Mouse (Mus musculus) stomach, embryonic 14.5 days (tissue): Measurements from ENCODE around the gene Tmem129. TPM values are rescaled to one million over a fixed set of nuclear protein-coding genes. Genes with fewer than 3 reads are reported as not detected.
A peak's percentile ranks its signal among the peaks of the same experiment; 100 is the strongest.

Experiments used
- ATAC-seq: fragments of 200-750 bp; cut with Nextera tagmentation; 2 replicates; pipeline ENCODE4 v1.8.0; 2017; ENCODE audit warnings: low read depth, moderate TSS enrichment; ENCODE audit not compliant: insufficient number of reproducible peaks, insufficient read depth, low FRiP score
- H3K27ac ChIP-seq: fragments of 300-500 bp; sonication (generic); 2 replicates; pipeline ENCODE4 v1.5.1; 2014; ENCODE audit warnings: mild to moderate bottlenecking, low read length, moderate library complexity, mixed read lengths
- H3K27me3 ChIP-seq: fragments of 300-500 bp; sonication (generic); 2 replicates; pipeline ENCODE4 v1.6.1; 2014; ENCODE audit warnings: low read length, control low read depth, mixed read lengths; ENCODE audit not compliant: control insufficient read depth, insufficient read depth
- H3K36me3 ChIP-seq: fragments of 300-500 bp; sonication (generic); 2 replicates; pipeline ENCODE4 v1.6.1; 2014; ENCODE audit warnings: mild to moderate bottlenecking, control low read depth, low read length, moderate library complexity, mixed read lengths; ENCODE audit not compliant: control insufficient read depth, insufficient read depth
- H3K4me1 ChIP-seq: fragments of 300-500 bp; sonication (generic); 2 replicates; pipeline ENCODE4 v1.6.1; 2014; ENCODE audit warnings: low read length, control low read depth, mixed read lengths; ENCODE audit not compliant: control insufficient read depth, insufficient read depth
- H3K4me2 ChIP-seq: fragments of 300-500 bp; sonication (generic); replicated peaks from 2 replicates; pipeline ENCODE4 v1.6.1; 2014; ENCODE audit warnings: low read depth, low read length, control low read depth
- H3K4me3 ChIP-seq: fragments of 300-500 bp; sonication (generic); 2 replicates; pipeline ENCODE4 v1.5.1; 2014; ENCODE audit warnings: low read depth, low read length, control low read depth
- H3K9ac ChIP-seq: fragments of 300-500 bp; sonication (generic); replicated peaks from 2 replicates; pipeline ENCODE4 v1.6.1; 2014; ENCODE audit warnings: low read depth, mild to moderate bottlenecking, control low read depth, low read length, moderate library complexity, mixed read lengths
- H3K9me3 ChIP-seq: fragments of 300-500 bp; sonication (generic); 2 replicates; pipeline ENCODE4 v1.6.1; 2016; ENCODE audit warnings: low read depth, low read length, control low read depth; ENCODE audit not compliant: control insufficient read depth
- WGBS: fragments of 180-500 bp; shearing (Covaris S2); extraction: QIAGEN DNeasy Blood & Tissue Kit; methylation state at CpG from one replicate; pipeline ENCODE4 v1.1.7; 2014; 5-methylcytosine and 5-hydroxymethylcytosine counted together
- polyA plus RNA-seq: library from polyadenylated mRNA; unstranded; fragments of >200 nt; fragmentation: Nextera tagmentation; extraction: Ambion mirVana; gene quantifications from 2 replicates; pipeline ENCODE4 v1.2.1, GENCODE M21; 2014

The Tmem129 gene
- polyA plus RNA-seq, 1 experiment from 2014 or later: 39.8 TPM

- Histone ChIP-seq H3K9ac (no peak overlapping the region), H3K4me3 (no peak overlapping the region), H3K27me3 (no peaks in the 10 kb centered on the region), H3K4me2 (no peak overlapping the region), H3K9me3 (no peaks in the 10 kb centered on the region), H3K4me1 (peaks cover 42% of the 10 kb centered on the region), H3K27ac (no peak overlapping the region), H3K36me3 (no peaks in the 10 kb centered on the region)
- ATAC-seq: no peak
- WGBS: 88% methylated on average over 5 of the region's 5 CpGs
Observed at GRCm38 (mm10) chr5:33698669-33699068, 40.5 kb upstream of the Tmem129 start.

- H3K27me3 ChIP-seq: no peaks in the 10 kb centered on the region
- H3K9ac ChIP-seq: no peak overlapping the region
- WGBS: 31% methylated on average over 13 of the region's 13 CpGs
- H3K36me3 ChIP-seq: no peaks in the 10 kb centered on the region
- H3K4me1 ChIP-seq: peaks cover 45% of the 10 kb centered on the region
- H3K9me3 ChIP-seq: no peaks in the 10 kb centered on the region
- H3K4me3 ChIP-seq: no peak overlapping the region
- 0 out of 2 replicates have a peak overlapping the region, but pooled peaks have one; percentile 10 for H3K4me2 ChIP-seq
- H3K27ac ChIP-seq: peak overlapping the region; percentile 95; the same call in 1 of the 2 replicates
- ATAC-seq: no peak
Observed at GRCm38 (mm10) chr5:33697947-33698512, 39.8 kb upstream of the Tmem129 start.

- H3K4me1 ChIP-seq: peaks cover 50% of the 10 kb centered on the region
- peak overlapping the region; percentile 95 for H3K27ac ChIP-seq
- no peak overlapping the region for H3K9ac ChIP-seq
- WGBS: 89% methylated on average over 1 of the region's 1 CpGs
- H3K4me2 ChIP-seq: 0 out of 2 replicates have a peak overlapping the region, but pooled peaks have one; percentile 10
- no peak overlapping the region for H3K4me3 ChIP-seq
- no peaks in the 10 kb centered on the region for H3K9me3 ChIP-seq
- H3K36me3 ChIP-seq: no peaks in the 10 kb centered on the region
- no peaks in the 10 kb centered on the region for H3K27me3 ChIP-seq
- no peak for ATAC-seq
Observed at GRCm38 (mm10) chr5:33697534-33697933, 39.3 kb upstream of the Tmem129 start.

- Histone ChIP-seq H3K36me3 (no peaks in the 10 kb centered on the region), H3K9me3 (no peaks in the 10 kb centered on the region), H3K27ac (peak overlapping the region; percentile 95), H3K4me1 (peaks cover 56% of the 10 kb centered on the region), H3K9ac (no peak overlapping the region), H3K27me3 (no peaks in the 10 kb centered on the region), H3K4me2 (no peak overlapping the region), H3K4me3 (no peak overlapping the region)
- WGBS: 58% methylated on average over 5 of the region's 5 CpGs
- peak; percentile 50 for ATAC-seq
Observed at GRCm38 (mm10) chr5:33696430-33696829, 38.2 kb upstream of the Tmem129 start.

GRCm38 (mm10) chr5:33695718-33696121, 37.5 kb upstream of the Tmem129 start:
- ATAC-seq: peak; percentile 35; the same call in 1 of the 2 replicates
- Histone ChIP-seq H3K27me3 (no peaks in the 10 kb centered on the region), H3K4me1 (peaks cover 56% of the 10 kb centered on the region), H3K9ac (peak overlapping the region; percentile 69), H3K4me3 (peak overlapping the region; percentile 41), H3K9me3 (no peaks in the 10 kb centered on the region), H3K4me2 (peak overlapping the region; percentile 89), H3K27ac (peak overlapping the region; percentile 95), H3K36me3 (no peaks in the 10 kb centered on the region)
- WGBS: 10% methylated on average over 24 of the region's 24 CpGs

- ATAC-seq: peak; percentile 60
- no peaks in the 10 kb centered on the region for H3K36me3 ChIP-seq
- 3% methylated on average over 71 of the region's 71 CpGs for WGBS
- peak overlapping the region; percentile 89 for H3K4me2 ChIP-seq
- no peaks in the 10 kb centered on the region for H3K27me3 ChIP-seq
- H3K4me1 ChIP-seq: peaks cover 56% of the 10 kb centered on the region
- peak overlapping the region; percentile 41 for H3K4me3 ChIP-seq
- H3K9me3 ChIP-seq: no peaks in the 10 kb centered on the region
- H3K9ac ChIP-seq: peak overlapping the region; percentile 69
- H3K27ac ChIP-seq: peak overlapping the region; percentile 95
Observed at GRCm38 (mm10) chr5:33694848-33695717, 36.9 kb upstream of the Tmem129 start.

- H3K9ac ChIP-seq: no peak overlapping the region
Observed at GRCm38 (mm10) chr5:33694461-33694847, 36.2 kb upstream of the Tmem129 start.

GRCm38 (mm10) chr5:33692393-33692792, 34.2 kb upstream of the Tmem129 start:
- Histone ChIP-seq H3K9me3 (no peaks in the 10 kb centered on the region), H3K27me3 (no peaks in the 10 kb centered on the region), H3K36me3 (no peaks in the 10 kb centered on the region), H3K9ac (no peak overlapping the region; the same call in 1 of the 2 replicates), H3K4me1 (peaks cover 52% of the 10 kb centered on the region), H3K27ac (peak overlapping the region; percentile 87), H3K4me2 (peak overlapping the region; percentile 37), H3K4me3 (no peak overlapping the region)
- 4% methylated on average over 24 of the region's 24 CpGs for WGBS
- ATAC-seq: peak; percentile 21; the same call in 1 of the 2 replicates

More at GRCm38 (mm10) chr5:33694461-33694847, 36.2 kb upstream of the Tmem129 start:
- WGBS: 55% methylated on average over 9 of the region's 9 CpGs
- H3K36me3 ChIP-seq: no peaks in the 10 kb centered on the region
- no peaks in the 10 kb centered on the region for H3K9me3 ChIP-seq
- no peak for ATAC-seq
- peaks cover 61% of the 10 kb centered on the region for H3K4me1 ChIP-seq
- H3K27ac ChIP-seq: peak overlapping the region; percentile 95
- H3K4me2 ChIP-seq: no peak overlapping the region; the same call in 1 of the 2 replicates
- H3K4me3 ChIP-seq: no peak overlapping the region
- no peaks in the 10 kb centered on the region for H3K27me3 ChIP-seq
